Mouse (Mus musculus): ENCODE measurements at regions not wholly inside any gene's neighbourhood (a gene's known extent, or its start where the extent isn't known, plus 50 kb on each side); places are given as distances from the start of the nearest gene placed in this dataset.

DNA sequence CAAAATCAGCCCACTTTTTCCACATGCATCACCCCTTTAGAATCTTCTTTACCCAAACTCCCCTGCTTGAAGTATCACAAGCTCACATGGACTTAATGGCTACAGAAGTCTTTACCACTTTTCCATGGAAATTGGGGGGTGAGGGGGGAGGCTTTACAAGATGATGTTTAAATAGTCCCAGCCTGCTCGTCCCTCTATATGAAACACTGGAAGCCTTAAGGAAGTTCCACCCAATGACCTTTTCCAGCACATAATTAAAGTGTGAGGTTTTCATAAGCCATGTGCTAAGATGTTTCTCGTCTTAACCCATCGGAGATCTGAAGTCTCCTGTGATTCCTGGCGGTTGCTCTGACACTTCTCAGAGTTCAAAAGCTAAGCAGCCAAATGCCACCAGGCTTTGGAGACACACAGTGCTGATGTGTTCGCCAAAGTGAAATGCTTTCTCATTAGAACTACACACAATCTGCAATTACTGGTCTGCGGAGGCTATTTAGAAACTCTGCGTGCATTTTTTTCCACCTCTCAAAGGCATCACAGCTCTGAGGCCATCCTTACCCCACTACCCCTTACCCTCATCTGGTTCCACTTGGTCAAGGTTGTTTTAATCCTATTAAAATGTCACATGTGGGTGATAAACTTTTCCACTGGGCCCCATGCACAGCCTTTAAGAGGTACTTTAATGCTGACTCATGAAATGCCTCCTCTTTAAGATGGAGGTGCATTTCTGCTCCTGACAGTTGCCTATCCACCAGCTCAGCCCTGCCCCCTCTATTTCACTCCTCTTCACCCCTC, 116.3 kb upstream of the Cd180 start:
- TF ChIP-seq CTCF (IDR thresholded peaks at IDR 0.05) (no peak), EP300 (IDR thresholded peaks at IDR 0.05) (no peak)
